Mouse (Mus musculus) thymus, postnatal 36 days (tissue): ENCODE results near the gene Farsb.

Experiments
- DNase-seq, 2 experiments: peaks; one replicate each; pipeline ENCODE4 v3.0.0; 2022; ENCODE audit warnings: mixed read lengths in 2 of 2

The Farsb gene

DNA sequence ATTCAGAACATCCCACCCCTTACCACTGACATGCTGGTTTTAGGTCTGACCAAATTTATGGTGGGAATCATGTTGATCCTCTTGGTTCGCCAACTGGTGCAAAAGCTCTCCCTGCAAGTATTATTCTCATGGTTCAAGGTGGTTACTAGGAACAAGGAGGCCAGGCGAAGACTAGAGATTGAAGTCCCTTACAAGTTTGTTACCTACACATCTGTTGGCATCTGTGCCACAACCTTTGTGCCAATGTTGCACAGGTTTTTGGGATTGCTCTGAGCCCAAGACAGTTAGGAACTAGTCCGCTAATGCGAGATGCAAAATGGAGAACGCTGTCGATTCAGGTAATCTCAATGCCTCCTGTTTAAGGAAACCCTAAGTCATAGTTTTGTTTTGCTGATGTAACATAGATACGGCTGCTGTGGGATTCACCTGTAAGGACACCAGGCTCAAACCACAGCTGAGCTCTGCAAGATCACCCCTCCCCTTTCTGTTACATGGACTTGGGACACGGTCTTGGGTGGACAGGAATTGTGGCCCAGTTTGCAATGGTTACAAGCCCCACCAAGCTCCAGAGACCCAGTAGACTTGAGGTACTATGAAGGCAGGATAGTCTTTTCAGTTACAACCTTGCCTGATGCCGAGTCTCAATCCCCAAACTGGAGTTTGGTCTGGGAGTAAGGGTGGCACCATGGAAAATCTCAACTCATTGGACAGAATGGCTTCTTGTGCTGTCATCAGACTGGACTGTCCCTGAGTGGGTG is 71.4 kb downstream of the Farsb start:
- DNase-seq, result no peak

GRCm38 (mm10) chr1:78414421-78414820 is 74.3 kb downstream of the Farsb start:
- no peak for DNase-seq

DNA sequence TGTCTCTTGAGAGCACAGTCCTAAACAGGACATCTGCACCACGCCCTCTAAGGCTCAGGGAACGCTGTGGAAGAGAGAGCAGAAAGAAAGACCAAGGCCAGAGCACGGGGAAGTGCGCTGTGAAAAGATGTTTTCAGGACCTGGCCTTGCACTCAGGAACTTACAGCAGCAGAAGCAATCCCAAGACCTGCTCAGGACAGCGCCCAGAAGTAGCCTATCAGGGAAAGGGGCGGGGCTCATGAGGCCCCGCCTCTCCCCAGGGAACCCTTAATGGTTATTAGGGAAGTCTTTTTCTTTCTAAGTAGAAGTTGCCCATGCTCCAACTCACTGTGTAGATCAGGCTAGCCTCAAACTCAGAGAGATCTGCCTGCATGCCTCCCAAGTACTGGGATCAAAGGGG is 76.0 kb downstream of the Farsb start:
- no peak for DNase-seq

DNA sequence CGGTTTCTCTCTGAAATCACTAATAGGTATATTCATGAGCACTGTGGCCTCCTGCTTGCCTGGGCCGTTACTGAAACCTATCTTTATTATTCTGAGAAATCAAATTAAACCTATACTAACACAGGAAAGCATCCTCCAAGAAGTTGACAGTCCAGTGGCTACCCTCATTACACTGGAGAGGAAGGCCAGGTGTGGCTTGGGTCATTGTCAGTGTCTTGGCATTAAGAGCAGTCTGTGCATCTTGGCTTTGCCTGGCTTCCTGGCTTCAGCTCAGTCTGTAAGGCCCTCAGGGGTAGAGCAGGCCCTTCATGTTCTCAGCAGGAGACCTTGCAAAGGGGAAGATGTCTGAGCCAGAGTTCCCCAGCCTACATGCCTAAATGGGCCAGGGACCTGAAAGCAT is 79.3 kb downstream of the Farsb start:
- no peak for DNase-seq

GRCm38 (mm10) chr1:78401413-78401812 is 87.3 kb downstream of the Farsb start:
- no peak for DNase-seq

- no peak for DNase-seq
These were observed 88.9 kb downstream of the Farsb start for GRCm38 (mm10) chr1:78399755-78400154.

- DNase-seq, result no peak
These were observed 92.3 kb downstream of the Farsb start for GRCm38 (mm10) chr1:78396320-78396913.

- DNase-seq, result no peak
These were observed 93.0 kb downstream of the Farsb start for GRCm38 (mm10) chr1:78395737-78396136.

- DNase-seq, result no peak
These were observed 93.4 kb downstream of the Farsb start for GRCm38 (mm10) chr1:78395191-78395735.

DNA sequence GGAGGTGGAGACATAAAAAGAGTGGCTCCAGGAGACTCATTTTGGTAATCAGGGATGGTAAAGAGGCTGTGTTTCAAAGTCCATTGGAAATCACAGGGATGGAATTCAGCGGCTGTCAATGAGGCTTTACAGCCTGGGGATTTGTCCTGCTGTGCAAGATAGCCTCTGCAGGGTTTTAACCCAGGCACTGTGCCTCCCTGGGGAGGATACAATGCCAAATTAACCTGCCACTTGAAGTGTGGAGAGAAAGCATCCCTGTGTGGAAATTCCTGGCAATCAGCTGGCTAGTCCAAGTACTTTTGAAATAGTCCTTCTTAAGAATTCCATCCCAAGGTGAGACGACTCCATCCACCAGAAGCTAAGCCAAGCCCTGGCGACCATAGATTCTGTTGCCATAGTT is 99.8 kb downstream of the Farsb start:
- no peak for DNase-seq

- no peak for DNase-seq
These were observed 100.8 kb downstream of the Farsb start for GRCm38 (mm10) chr1:78387854-78388253.

DNA sequence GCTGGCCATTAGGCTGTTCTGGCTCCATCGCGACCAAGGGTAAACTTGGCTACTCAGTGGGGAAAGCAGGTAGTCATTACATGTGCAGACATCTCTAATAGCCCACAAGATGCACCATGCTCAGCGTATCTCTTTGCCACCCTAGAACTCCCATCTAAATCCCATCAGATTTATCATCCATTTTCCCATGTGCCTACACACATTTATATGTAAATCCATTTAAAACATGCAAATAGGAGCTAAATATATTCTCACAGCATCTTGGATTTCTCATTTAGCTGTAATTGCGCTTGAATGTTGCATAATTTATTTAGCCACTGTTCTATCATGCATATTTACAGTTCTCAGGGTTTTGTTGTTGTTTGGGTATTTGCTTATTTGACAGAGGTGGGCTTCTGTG is 107.7 kb downstream of the Farsb start:
- DNase-seq, result no peak

DNA sequence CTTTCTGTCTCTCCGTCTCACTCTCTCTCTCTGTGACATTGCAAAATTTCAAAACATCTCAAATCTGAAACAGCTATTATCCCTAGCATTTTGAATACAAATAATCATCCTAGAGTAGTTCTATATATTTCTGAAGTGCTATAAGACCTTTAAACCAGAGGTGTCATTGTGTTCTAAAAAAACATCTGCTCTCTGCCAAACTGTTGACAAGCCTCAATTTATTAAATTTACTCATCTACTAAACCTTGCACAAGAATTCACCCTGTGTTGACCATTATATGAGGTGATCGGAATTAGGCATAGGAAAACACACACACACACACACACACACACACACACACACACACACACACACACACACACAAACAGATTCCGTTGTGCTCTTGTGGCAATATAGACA is 113.6 kb downstream of the Farsb start:
- no peak for DNase-seq

- DNase-seq, result no peak
These were observed 114.9 kb downstream of the Farsb start for GRCm38 (mm10) chr1:78373836-78374235.

GRCm38 (mm10) chr1:78372316-78372715 is 116.4 kb downstream of the Farsb start:
- DNase-seq, result no peak

DNA sequence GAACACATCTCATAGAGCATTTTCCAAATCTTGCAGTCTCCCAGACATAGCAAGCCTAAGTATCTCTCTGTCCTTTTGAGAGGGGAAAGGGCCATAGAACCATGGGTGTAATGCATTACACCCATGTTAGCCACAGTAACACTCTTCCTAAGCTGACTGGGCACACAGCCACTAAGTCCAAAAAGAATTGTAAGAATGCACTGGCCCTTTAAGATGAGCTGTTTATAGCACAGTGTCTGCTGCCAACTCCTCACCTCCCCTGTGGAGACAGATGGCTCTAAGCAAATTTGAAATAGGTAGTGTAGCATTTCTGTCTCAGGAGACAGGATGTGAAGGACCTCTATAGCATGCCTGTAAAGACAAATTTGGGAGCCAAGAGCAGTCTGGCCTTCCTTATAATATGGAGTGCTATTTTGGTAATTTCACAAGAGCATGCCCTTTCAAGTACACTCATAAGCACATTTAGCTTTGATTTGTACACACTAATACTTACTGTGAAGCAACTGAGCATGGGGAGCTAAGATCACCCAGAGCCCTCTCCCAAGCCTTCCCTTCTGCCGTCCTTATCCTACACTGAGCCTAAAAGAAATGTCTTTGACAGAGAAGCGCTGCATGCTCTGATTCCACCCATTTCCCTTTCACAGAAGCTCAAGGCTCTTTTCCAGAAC is 117.0 kb downstream of the Farsb start:
- no peak for DNase-seq

GRCm38 (mm10) chr1:78370121-78370520 is 118.6 kb downstream of the Farsb start:
- no peak for DNase-seq
